Mouse (Mus musculus) heart, embryonic 10.5 days (tissue): ENCODE data around the gene Nkpd1. TPM values are rescaled to one million over a fixed set of nuclear protein-coding genes. Genes with fewer than 3 reads are reported as not detected.
A peak's percentile ranks its signal among the peaks of the same experiment; 100 is the strongest.

Experiments used
- DNase-seq: peaks from one replicate; pipeline ENCODE4 v3.0.0-alpha.2; 2017; ENCODE audit warnings: low spot score
- H3K27ac ChIP-seq: fragments of 300-500 bp; sonication (generic); 2 replicates; pipeline ENCODE4 v1.5.1; 2016; ENCODE audit warnings: mild to moderate bottlenecking
- H3K27me3 ChIP-seq: fragments of 300-500 bp; sonication (generic); 2 replicates; pipeline ENCODE4 v1.6.1; 2016; ENCODE audit warnings: mild to moderate bottlenecking; ENCODE audit not compliant: poor library complexity, insufficient read depth, severe bottlenecking
- H3K36me3 ChIP-seq: fragments of 300-500 bp; sonication (generic); 2 replicates; pipeline ENCODE4 v1.6.1; 2016; ENCODE audit warnings: mild to moderate bottlenecking, moderate library complexity
- H3K4me1 ChIP-seq: fragments of 300-500 bp; sonication (generic); 2 replicates; pipeline ENCODE4 v1.6.1; 2016; ENCODE audit warnings: mild to moderate bottlenecking
- H3K4me3 ChIP-seq: fragments of 300-500 bp; sonication (generic); 2 replicates; pipeline ENCODE4 v1.5.1; 2016; ENCODE audit warnings: mild to moderate bottlenecking, moderate library complexity
- H3K9me3 ChIP-seq: fragments of 300-500 bp; sonication (generic); 2 replicates; pipeline ENCODE4 v1.6.1; 2016; ENCODE audit warnings: mild to moderate bottlenecking, moderate library complexity
- WGBS: fragments of 180-500 bp; shearing (Covaris S2); methylation state at CpG from one replicate; pipeline ENCODE4 v1.1.7; 2016; 5-methylcytosine and 5-hydroxymethylcytosine counted together
- polyA plus RNA-seq: library from polyadenylated mRNA; unstranded; fragments of >200 nt; fragmentation: Nextera tagmentation; extraction: Ambion mirVana; gene quantifications from 2 replicates; pipeline ENCODE4 v1.2.1, GENCODE M21; 2016

Gene Nkpd1
- polyA plus RNA-seq, 1 experiment from 2014 or later: 0.14 TPM

DNA sequence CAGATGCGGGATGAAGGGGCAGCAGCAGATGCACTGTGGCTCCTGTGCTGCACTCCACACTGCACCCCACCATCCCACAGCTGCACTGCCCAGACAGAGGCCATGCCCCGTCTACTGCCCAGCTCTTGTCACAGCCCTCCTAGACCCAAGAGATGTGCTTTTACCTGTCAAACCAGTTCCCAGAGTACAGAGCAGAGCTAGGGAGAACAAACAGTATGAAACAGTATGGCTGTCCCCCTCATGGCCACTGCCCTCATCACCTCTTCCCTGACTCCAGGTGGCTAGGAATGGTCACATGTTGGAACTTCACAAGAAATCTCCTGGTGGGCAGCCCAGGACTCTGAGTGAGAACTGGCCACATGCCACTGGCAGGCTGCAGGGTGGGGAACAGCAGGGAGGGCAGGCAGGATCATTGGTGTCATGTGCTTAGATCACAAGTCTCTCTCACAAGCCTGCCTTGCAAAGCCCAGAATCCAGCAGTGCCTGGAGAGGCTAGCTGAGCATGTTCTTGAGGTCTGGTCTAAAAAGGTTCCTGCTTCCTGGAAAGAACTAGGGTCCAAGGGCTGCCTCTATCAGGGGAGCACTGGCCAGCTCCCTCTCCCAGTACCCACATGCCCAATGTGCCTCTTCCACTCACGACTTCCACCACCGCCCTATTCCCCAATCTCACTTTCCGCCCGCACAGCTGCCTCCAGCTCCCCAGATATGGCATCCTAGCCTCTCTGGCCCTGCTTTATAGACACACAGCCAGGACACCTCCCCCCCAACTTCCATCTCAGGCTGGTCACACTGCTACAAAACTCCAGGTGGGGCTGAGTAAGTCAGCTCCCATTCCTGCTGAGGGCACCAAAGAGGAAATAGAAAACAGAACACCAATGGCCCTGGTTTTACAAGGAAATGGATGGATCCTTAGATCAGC, 40.6 kb downstream of the Nkpd1 start:
- Histone ChIP-seq H3K27me3 (no peaks in the 10 kb centered on the region), H3K4me3 (no peak overlapping the region), H3K27ac (no peak overlapping the region), H3K9me3 (no peaks in the 10 kb centered on the region), H3K4me1 (peaks cover 69% of the 10 kb centered on the region), H3K36me3 (peaks cover 37% of the 10 kb centered on the region)
- WGBS: 83% methylated on average over 6 of the region's 6 CpGs
- DNase-seq: no peak

DNA sequence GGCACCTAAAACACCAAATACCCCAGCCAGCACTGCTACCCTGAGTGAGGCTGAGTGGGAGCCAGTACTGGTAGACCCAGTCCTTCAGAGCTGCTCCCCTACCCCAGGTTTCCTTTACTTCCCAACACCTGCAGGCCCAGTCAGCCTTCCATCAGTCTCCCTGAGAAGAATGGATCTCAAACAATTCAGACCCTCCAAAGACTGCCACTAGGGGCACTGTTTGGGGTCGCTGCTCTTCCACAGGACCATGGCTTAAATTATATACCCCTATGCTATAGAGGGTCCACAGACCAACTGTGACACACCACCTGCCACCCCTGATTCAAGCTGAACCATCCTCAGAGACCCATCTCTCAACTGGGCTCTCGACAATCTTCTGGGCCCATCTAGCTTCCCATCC, 41.3 kb downstream of the Nkpd1 start:
- no peaks in the 10 kb centered on the region for H3K27me3 ChIP-seq
- no peak overlapping the region for H3K4me3 ChIP-seq
- peaks cover 68% of the 10 kb centered on the region for H3K4me1 ChIP-seq
- H3K27ac ChIP-seq: no peak overlapping the region
- H3K36me3 ChIP-seq: peaks cover 30% of the 10 kb centered on the region
- 32% methylated on average over 2 of the region's 2 CpGs for WGBS
- H3K9me3 ChIP-seq: no peaks in the 10 kb centered on the region
- DNase-seq: no peak

DNA sequence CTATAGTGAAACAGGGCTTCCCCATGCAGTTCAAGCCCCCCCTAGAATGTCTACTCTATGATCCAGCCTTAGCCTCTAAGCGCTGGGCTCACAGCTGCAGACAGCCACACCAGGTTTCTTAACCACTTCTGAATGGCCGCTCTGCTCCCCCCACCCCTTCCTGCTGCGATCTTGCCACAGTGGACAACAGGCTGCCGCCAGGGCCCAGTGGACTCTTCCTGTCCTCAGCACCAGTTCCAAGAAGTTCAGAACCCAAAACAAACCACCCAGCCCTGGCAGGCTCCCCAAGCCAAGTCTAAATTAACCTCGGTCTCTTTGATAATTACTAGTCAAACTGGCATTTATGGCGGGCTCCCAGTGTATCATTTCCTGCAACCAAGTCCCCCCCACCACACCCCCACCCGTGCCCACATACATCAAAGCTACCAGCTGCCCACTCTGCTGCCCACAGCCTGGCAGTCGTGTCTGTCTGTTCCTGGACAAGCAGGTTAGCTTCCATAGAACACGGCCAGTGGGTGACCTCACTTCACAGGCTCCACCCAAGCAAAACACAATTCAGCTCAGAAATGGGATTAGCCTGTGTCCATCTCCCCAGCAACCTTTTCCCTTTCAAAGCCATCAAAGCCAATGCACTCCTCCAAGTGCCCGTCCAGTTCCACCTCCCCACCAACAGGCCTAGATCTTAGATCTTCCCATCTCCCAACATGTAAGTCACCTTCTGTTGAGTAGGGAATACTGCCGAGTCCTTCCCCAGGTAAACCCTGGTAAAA, 43.0 kb downstream of the Nkpd1 start:
- no peaks in the 10 kb centered on the region for H3K27me3 ChIP-seq
- H3K36me3 ChIP-seq: peaks cover 34% of the 10 kb centered on the region
- H3K4me1 ChIP-seq: peaks cover 61% of the 10 kb centered on the region
- peak overlapping the region; percentile 100 for H3K4me3 ChIP-seq
- 30% methylated on average over 11 of the region's 11 CpGs for WGBS
- peak overlapping the region; percentile 92 for H3K27ac ChIP-seq
- H3K9me3 ChIP-seq: no peaks in the 10 kb centered on the region
- no peak for DNase-seq

DNA sequence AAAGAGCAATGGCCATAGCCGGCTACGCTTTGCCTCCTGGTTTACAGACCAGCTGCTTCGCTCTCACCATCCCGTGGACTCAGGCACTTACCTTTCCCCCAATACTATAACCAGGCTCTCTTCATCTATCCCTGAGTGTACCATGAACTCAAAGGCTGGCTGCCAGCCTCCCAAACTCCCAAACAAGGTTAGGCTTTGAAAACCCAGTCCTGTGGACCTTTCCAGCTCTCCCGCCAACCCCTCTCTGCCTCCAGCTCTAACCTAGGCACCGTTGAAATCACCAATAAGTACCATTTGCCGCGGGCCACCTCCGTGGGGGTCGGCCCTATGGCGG, 43.8 kb downstream of the Nkpd1 start:
- Histone ChIP-seq H3K27me3 (no peaks in the 10 kb centered on the region), H3K27ac (peak overlapping the region; percentile 92), H3K9me3 (no peaks in the 10 kb centered on the region), H3K4me1 (peaks cover 58% of the 10 kb centered on the region), H3K36me3 (peaks cover 34% of the 10 kb centered on the region), H3K4me3 (peak overlapping the region; percentile 100)
- under 1% methylated on average over 11 of the region's 11 CpGs for WGBS
- DNase-seq: no peak

DNA sequence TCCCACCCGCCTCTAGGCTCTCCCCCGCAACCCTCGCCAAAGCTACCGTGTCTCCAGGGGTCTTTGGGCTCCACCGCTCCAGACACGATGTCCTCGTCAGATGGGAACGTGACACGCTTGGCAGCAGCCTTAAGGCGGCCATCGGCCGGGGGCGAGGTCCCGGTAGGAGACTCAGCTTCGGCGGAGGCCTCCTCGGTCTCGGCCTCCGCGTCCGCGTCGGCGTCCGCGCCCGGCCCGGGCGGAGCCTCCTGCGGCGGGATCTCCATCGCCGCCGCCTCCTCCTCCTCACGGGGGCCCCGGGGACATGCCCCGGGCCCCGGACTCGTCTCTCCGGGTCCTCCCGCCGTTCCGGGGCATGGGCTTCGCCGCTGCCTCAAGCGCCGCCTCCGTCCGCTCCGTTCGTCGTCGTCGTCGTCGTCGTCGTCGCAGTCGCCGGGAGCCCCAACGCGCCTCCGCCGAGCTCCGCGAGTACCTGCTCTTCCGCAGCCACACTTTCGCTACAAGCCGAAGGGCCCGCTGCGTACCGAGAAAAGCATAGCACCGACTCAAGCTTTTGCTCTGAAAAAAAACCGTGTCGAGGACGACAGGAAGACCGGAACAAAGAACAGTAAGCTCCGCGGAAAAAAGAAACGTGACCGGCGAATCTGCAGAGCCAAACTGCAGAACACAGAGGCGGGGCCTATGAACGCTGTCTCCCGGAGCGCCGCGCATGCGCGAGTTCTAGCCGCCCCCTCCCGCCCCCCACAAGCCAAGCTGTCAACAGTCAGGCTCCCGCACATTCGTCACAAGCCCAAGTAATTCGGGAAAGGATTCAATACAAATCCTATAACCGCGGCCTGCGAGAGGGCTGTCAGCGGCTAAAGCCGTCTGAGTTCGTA, 44.4 kb downstream of the Nkpd1 start:
- peak overlapping the region; percentile 92 for H3K27ac ChIP-seq
- peaks cover 52% of the 10 kb centered on the region for H3K4me1 ChIP-seq
- under 1% methylated on average over 102 of the region's 102 CpGs for WGBS
- no peaks in the 10 kb centered on the region for H3K27me3 ChIP-seq
- peak overlapping the region; percentile 100 for H3K4me3 ChIP-seq
- H3K9me3 ChIP-seq: no peaks in the 10 kb centered on the region
- peaks cover 32% of the 10 kb centered on the region for H3K36me3 ChIP-seq
- peak; percentile 97 for DNase-seq

DNA sequence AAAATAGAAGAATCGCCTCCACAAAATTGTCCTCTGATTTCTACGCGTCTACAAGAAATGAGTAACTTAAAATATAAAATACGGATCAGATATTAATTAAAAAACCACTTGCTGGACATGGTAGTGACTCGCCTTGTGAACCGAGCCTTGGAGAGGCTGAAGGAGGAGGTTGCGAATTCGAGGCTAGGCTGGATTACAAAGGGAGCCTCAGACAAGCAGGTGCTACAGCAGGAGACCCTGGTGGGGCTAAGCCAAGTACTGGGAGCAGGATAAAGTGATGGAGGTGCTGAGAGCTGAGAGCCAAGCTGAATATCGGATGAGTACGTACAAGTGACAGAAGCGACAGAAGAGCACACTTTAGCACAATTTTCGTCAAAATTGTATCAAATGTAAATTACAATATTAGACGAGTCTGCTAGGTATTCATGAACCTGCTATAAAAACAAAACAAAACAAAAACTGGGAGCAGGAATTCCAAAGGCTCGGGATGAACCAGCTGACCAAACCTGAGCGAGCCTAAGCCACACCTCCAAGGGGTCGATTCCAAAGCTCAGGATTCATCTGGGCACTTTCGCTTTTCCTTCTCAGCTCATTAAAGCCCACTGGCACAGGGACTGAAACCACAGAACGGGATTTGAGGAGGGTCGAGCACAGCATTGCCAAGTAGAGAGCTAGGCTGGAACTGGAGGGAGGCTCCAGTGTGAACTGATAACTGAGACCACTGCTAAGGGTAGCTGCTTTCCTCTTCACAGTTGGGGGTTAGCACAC, 45.2 kb downstream of the Nkpd1 start, which contains the start of gene Ppp1r37:
Gene Ppp1r37 (minus strand): TSS at position 434 of the 768 bp plus-strand sequence.
- WGBS: 2% methylated on average over 19 of the region's 19 CpGs
- H3K4me1 ChIP-seq: peaks cover 44% of the 10 kb centered on the region

DNA sequence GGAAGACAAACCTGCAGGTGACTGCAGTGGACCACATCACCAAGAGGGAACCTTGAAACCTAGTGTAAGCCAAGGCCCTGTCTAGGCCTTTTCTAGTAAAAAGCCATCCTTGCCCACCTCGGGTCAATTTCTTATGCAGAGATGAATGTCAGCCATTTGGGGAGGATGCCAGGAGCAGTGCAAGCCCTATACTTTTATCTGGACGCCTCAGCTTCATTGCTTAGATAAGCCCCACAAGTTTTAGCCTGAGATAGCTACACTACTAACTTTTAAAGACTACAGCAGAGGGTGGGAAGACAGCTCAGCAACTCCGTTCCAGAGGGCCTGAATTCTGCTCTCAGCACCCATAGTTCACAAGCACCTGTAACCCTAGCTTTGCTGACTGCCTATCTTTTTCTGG, 46.2 kb downstream of the Nkpd1 start:
- H3K4me3 ChIP-seq: 0 out of 2 replicates have a peak overlapping the region, but pooled peaks have one; percentile 100
- no peaks in the 10 kb centered on the region for H3K9me3 ChIP-seq
- WGBS: 67% methylated on average over 3 of the region's 3 CpGs
- no peak for DNase-seq
- no peak overlapping the region for H3K27ac ChIP-seq
- H3K27me3 ChIP-seq: no peaks in the 10 kb centered on the region
- H3K4me1 ChIP-seq: peaks cover 33% of the 10 kb centered on the region
- H3K36me3 ChIP-seq: peaks cover 34% of the 10 kb centered on the region

More for the DNA sequence above, 45.2 kb downstream of the Nkpd1 start, which contains the start of gene Ppp1r37:
- no peaks in the 10 kb centered on the region for H3K27me3 ChIP-seq
- peak within 1 kb of the TSS; percentile 92 for H3K27ac ChIP-seq
- no peak for DNase-seq
- peaks cover 33% of the 10 kb centered on the region for H3K36me3 ChIP-seq
- peak within 1 kb of the TSS; percentile 100 for H3K4me3 ChIP-seq
- no peaks in the 10 kb centered on the region for H3K9me3 ChIP-seq

DNA sequence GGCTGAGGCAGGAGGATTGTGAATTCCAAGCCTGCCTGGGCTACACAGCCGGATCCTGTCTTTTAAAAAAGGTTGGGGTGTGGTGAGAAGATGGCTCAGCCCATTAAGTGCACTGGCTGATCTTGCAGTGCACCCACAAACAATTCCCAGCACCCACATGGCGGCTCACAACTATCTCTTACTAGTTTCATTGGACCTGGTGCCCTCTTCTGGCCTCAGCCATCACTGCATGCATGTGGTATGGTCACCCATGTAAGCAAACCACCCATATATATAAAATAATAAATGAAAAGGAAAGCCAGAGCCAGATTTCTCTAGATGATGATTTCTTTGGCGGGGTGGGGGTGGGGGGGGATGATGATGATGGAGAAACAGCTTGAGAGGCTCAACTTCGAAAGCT, 46.8 kb downstream of the Nkpd1 start:
- no peak for DNase-seq
- Histone ChIP-seq H3K36me3 (peaks cover 40% of the 10 kb centered on the region), H3K27me3 (no peaks in the 10 kb centered on the region), H3K9me3 (no peaks in the 10 kb centered on the region), H3K4me1 (peaks cover 28% of the 10 kb centered on the region), H3K4me3 (no peak overlapping the region), H3K27ac (no peak overlapping the region)
- 89% methylated on average over 4 of the region's 4 CpGs for WGBS

DNA sequence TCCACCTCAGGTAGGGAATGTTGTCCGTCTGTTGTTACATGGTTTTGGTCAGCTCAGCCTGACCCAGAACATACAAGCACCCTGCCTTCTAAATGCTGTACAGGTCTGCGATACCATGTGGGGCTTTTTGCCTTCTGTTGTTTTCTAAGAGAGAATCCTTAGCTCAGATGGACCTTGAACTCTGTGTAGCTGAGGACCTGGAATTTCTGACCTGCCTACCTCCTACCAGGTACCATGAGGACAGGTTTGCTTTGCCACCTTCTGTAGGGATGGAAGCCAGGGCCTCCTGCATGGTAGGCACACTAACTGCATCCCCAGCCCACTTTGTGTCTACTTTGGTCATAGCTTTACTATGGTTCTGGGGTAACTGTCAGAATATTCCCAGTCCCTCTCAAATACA, 48.2 kb downstream of the Nkpd1 start:
- WGBS: 92% methylated on average over 2 of the region's 2 CpGs
- Histone ChIP-seq H3K27me3 (no peaks in the 10 kb centered on the region), H3K4me3 (no peak overlapping the region), H3K9me3 (no peaks in the 10 kb centered on the region), H3K27ac (no peak overlapping the region), H3K4me1 (peaks cover 14% of the 10 kb centered on the region), H3K36me3 (peaks cover 53% of the 10 kb centered on the region)
- DNase-seq: no peak

DNA sequence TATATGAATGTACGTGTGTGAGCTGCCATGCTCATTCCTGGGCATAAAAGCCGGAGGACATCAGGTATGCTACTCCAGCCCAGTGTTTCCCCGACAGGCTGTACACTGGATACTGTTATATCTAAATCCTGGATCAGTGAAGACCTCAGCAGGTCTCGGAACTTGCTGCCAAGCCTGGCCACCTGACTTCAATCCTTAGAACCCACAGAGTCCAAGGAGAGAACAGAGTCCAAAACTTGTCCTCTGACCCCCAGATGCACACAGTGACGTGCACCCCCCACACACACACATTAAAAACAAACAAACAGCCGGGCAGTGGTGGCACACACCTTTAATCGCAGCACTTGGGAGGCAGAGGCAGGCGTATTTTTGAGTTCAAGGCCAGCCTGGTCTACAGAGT, 49.8 kb downstream of the Nkpd1 start:
- Histone ChIP-seq H3K9me3 (no peaks in the 10 kb centered on the region), H3K27me3 (no peaks in the 10 kb centered on the region), H3K4me1 (peaks cover 21% of the 10 kb centered on the region), H3K36me3 (peaks cover 58% of the 10 kb centered on the region), H3K27ac (no peak overlapping the region), H3K4me3 (no peak overlapping the region)
- WGBS: 91% methylated on average over 8 of the region's 8 CpGs
- no peak for DNase-seq

DNA sequence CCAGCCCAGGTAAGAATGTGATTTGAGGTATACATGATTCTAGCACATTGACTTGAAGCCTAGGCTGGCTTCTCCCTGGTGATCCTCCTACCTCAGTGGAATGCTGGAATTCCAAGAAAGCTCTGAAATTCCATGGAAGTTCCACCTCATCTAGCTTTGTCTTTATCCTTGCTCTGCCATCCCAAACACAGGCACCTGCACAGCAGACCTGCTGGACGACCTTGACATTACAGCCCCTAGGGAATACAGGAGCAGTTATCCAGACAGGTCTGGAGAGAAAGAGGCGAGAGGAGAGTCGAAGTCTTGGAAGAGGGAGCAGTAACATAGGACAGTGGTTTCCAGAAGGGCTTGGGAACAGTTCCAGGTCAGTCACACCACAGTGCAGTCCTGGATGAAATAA, 52.0 kb downstream of the Nkpd1 start:
- peaks cover 5% of the 10 kb centered on the region for H3K27me3 ChIP-seq
- no peak for DNase-seq
- H3K4me3 ChIP-seq: no peak overlapping the region
- peaks cover 51% of the 10 kb centered on the region for H3K36me3 ChIP-seq
- H3K9me3 ChIP-seq: no peaks in the 10 kb centered on the region
- peaks cover 21% of the 10 kb centered on the region for H3K4me1 ChIP-seq
- 86% methylated on average over 3 of the region's 3 CpGs for WGBS
- no peak overlapping the region for H3K27ac ChIP-seq
